14 mouse cellular contexts compared by ENCODE assay signal in genomic region chr11:119777236-119777635, GRCm38 (mm10).
DNase-seq lines count a peak whose midpoint lies in the region; ATAC-seq and TF ChIP-seq lines count a peak whose summit lies in the region.
"Had no signal": no experiment of that assay in that cellular context is flagged by ENCODE, and none has a peak within 500 bp of the region (broad histone marks: within the 10 kb centered on the region; RNA-seq: fewer than 3 reads in every experiment).

No protein-coding gene starts in this region.

- no peak overlapping the region for H3K4me3 ChIP-seq in hindbrain, embryonic 13.5 days
- no peak overlapping the region for H3K4me3 ChIP-seq in hindbrain, embryonic 12.5 days
- no peak overlapping the region for H3K4me3 ChIP-seq in liver, postnatal 0 days (ENCODE audit: low read depth, low read length)
- H3K4me3 ChIP-seq: megakaryocyte, embryonic 14.5 days; stomach, embryonic 15.5 days had no signal

- H3K27ac ChIP-seq in hindbrain, embryonic 13.5 days = peak overlapping the region; percentile 49
- no peak overlapping the region for H3K27ac ChIP-seq in hindbrain, embryonic 12.5 days
- H3K27ac ChIP-seq in liver, postnatal 0 days (ENCODE audit: low read depth) = no peak overlapping the region
- H3K27ac ChIP-seq: stomach, embryonic 15.5 days had no signal

- in situ Hi-C loops in Patski (cut with MboI; ENCODE audit: low pct_unique_long_range_greater_than_20kb) = no loop called here

- peaks cover 11% of the 10 kb centered on the region for H3K9me3 ChIP-seq in hindbrain, embryonic 13.5 days
- peaks cover 14% of the 10 kb centered on the region; the same call in 1 of the 2 replicates for H3K9me3 ChIP-seq in hindbrain, embryonic 12.5 days (replicated peaks)
- H3K9me3 ChIP-seq in liver, postnatal 0 days (ENCODE audit: low read length) = peaks cover 6% of the 10 kb centered on the region
- H3K9me3 ChIP-seq: megakaryocyte, embryonic 14.5 days had no signal

- no peak overlapping the region for H3K9ac ChIP-seq in hindbrain, embryonic 13.5 days
- no peak overlapping the region for H3K9ac ChIP-seq in hindbrain, embryonic 12.5 days
- H3K9ac ChIP-seq in liver, postnatal 0 days (replicated peaks) = no peak overlapping the region
- H3K9ac ChIP-seq: stomach, embryonic 15.5 days had no signal

- no peak for TF ChIP-seq EP300 in liver, postnatal 0 days (IDR thresholded peaks at IDR 0.05; ENCODE audit: low read depth)

- WGBS in hindbrain, embryonic 13.5 days = 55% methylated on average over 3 of the region's 3 CpGs
- 68% methylated on average over 3 of the region's 3 CpGs for WGBS in hindbrain, embryonic 12.5 days
- WGBS in liver, postnatal 0 days (ENCODE audit: insufficient replicate concordance) = 67% methylated on average over 3 of the region's 3 CpGs

- H3K27me3 ChIP-seq in hindbrain, embryonic 13.5 days = no peaks in the 10 kb centered on the region
- no peaks in the 10 kb centered on the region for H3K27me3 ChIP-seq in hindbrain, embryonic 12.5 days
- no peaks in the 10 kb centered on the region for H3K27me3 ChIP-seq in Patski
- H3K27me3 ChIP-seq in liver, postnatal 0 days (ENCODE audit: insufficient read depth, low read length) = no peaks in the 10 kb centered on the region
- H3K27me3 ChIP-seq: CH12.LX; megakaryocyte, embryonic 14.5 days; stomach, embryonic 15.5 days had no signal

- peaks cover 8% of the 10 kb centered on the region for H3K36me3 ChIP-seq in hindbrain, embryonic 13.5 days
- H3K36me3 ChIP-seq in hindbrain, embryonic 12.5 days = peaks cover 7% of the 10 kb centered on the region; the same call in 1 of the 2 replicates
- 0 out of 2 replicates have a peak, but pooled peaks cover 6% of the 10 kb centered on the region for H3K36me3 ChIP-seq in liver, postnatal 0 days (replicated peaks; ENCODE audit: insufficient read depth, low read length)
- H3K36me3 ChIP-seq: stomach, embryonic 15.5 days had no signal

- CTCF ChIA-PET in Patski (lab: Charles Lee) = interaction anchor here (0.9 kb wide), 1 partner anchor 11 kb away, joined by 3 read pairs; no protein-coding TSS in a partner anchor

- no peak for TF ChIP-seq CTCF in Patski (IDR thresholded peaks at IDR 0.05)
- no peak for TF ChIP-seq CTCF in liver, postnatal 0 days (IDR thresholded peaks at IDR 0.05; ENCODE audit: low read depth)

- peak; percentile 43 for DNase-seq in cerebellum, adult 8-10 months
- DNase-seq in cerebellum, postnatal 4 days (ENCODE audit: low spot score in 2 of 2) = no peak
- DNase-seq in 3134 (ENCODE audit: extremely low read depth, insufficient read length, low spot score) = peak; percentile 71
- DNase-seq in Patski (ENCODE audit: low read depth, low spot score) = peak; percentile 43
- no peak for DNase-seq in liver, postnatal 0 days
- no peak for DNase-seq in urinary bladder, postnatal 4 days (ENCODE audit: low spot score in 2 of 2)
- DNase-seq: right cerebral cortex, postnatal 25 days; thymus, postnatal 36 days had no signal

- ATAC-seq in hindbrain, embryonic 13.5 days (ENCODE audit: low FRiP score) = no peak
- ATAC-seq in hindbrain, embryonic 12.5 days (ENCODE audit: low FRiP score) = no peak
- peak; percentile 83 for ATAC-seq in Patski
- ATAC-seq in liver, postnatal 0 days = no peak

- POLR2A ChIA-PET in Patski (lab: Charles Lee) = no interaction called here

- H3K4me2 ChIP-seq in hindbrain, embryonic 13.5 days = no peak overlapping the region
- H3K4me2 ChIP-seq in hindbrain, embryonic 12.5 days (replicated peaks) = no peak overlapping the region
- no peak overlapping the region for H3K4me2 ChIP-seq in liver, postnatal 0 days (ENCODE audit: low read depth, low read length)
- H3K4me2 ChIP-seq: liver, embryonic 11.5 days; stomach, embryonic 15.5 days had no signal

- H3K4me1 ChIP-seq in hindbrain, embryonic 13.5 days (replicated peaks) = peaks cover 12% of the 10 kb centered on the region
- 0 out of 2 replicates have a peak, but pooled peaks cover 3% of the 10 kb centered on the region for H3K4me1 ChIP-seq in hindbrain, embryonic 12.5 days
- no peaks in the 10 kb centered on the region for H3K4me1 ChIP-seq in liver, postnatal 0 days (ENCODE audit: insufficient read depth)
- H3K4me1 ChIP-seq: stomach, embryonic 15.5 days had no signal

Comparison
In these comparisons a context has a peak if more than half of its experiments do, and no peak if none do; other contexts are left out.
1. DNase-seq: peak in cerebellum, adult 8-10 months (single experiment), 3134 (single experiment) and Patski (single experiment); none in cerebellum, postnatal 4 days (0 of 2), liver, postnatal 0 days (single experiment) and urinary bladder, postnatal 4 days (0 of 2).